Mouse (Mus musculus): ENCODE measurements at regions not wholly inside any gene's neighbourhood (a gene's known extent, or its start where the extent isn't known, plus 50 kb on each side); places are given as distances from the start of the nearest gene placed in this dataset.

DNA sequence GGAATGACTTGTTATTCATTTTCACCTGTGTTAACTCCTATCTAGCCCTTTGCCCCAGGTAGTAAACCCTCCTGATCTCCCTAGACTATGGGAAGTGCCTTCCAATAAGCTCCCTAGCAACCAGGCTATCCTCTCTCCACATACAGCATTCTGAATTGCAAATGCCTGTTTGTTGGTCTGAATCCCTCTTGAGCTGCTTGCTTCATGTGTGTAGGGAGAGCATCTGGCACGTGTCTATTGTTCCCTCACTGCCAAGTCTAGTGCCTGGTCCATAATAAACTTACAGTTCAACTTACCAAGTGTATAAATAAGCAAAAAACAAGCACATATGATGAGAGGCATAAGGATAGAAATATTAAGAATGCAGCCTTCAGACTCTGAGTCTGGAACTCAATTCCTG, 314.5 kb downstream of the Cenpc1 start:
- Histone ChIP-seq H3K4me1 (ENCODE audit: control insufficient read depth, insufficient read depth, low read length) (no peaks in the 10 kb centered on the region), H3K27ac (ENCODE audit: insufficient read depth, low read depth, low read length) (no peak overlapping the region), H3K4me3 (ENCODE audit: insufficient read depth, low read length) (no peak overlapping the region)
- TF ChIP-seq POLR2A (IDR thresholded peaks at IDR 0.05; ENCODE audit: borderline replicate concordance, low read depth, low read length) = no peak
- no peak for TF ChIP-seq CTCF (IDR thresholded peaks at IDR 0.05; ENCODE audit: low read depth, low read length)

DNA sequence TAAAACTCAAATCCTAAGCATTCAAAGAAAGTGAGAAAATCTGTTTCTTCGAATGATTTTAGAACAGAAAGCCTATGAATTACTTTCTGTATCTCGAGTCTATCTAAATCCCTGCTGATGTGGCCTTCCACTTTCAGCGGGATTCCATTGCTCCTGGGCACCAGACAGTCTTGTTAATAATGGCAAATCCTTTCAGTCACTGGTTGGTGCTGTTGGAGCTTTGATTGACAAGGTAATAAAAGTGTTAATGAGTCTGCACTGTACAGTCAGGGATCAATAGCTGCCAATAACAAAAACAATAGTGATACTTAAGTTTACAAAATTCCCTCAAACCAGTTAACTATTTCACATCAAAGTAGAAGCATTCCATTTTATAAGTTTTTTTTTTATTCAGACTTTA, 335.8 kb downstream of the Cenpc1 start:
- H3K4me1 ChIP-seq (ENCODE audit: control insufficient read depth, insufficient read depth, low read length) = no peaks in the 10 kb centered on the region
- H3K27ac ChIP-seq (ENCODE audit: insufficient read depth, low read depth, low read length) = no peak overlapping the region
- TF ChIP-seq POLR2A (IDR thresholded peaks at IDR 0.05; ENCODE audit: borderline replicate concordance, low read depth, low read length) = no peak
- TF ChIP-seq CTCF (IDR thresholded peaks at IDR 0.05; ENCODE audit: low read depth, low read length) = no peak
- no peak overlapping the region for H3K4me3 ChIP-seq (ENCODE audit: insufficient read depth, low read length)

DNA sequence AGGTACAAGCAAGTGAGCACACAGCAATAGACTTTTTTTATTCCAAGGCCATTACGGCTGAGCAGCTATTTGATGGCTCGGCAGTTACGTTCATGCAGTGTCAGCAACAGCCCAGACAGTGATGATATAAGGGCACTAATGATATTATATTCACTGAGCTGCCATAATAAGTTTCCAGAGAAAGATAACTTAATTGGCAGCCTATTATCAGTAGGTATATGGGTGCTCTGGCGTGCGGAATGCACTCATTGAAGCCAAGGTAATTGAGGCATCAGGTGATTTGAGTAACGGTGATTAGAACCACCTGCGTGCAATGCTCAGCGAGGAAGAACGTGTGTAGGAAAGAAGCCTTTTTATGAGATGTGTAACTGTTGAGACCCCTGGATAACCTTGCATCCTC, 358.0 kb downstream of the Cenpc1 start:
- H3K27ac ChIP-seq (ENCODE audit: insufficient read depth, low read depth, low read length) = no peak overlapping the region
- H3K4me3 ChIP-seq (ENCODE audit: insufficient read depth, low read length) = no peak overlapping the region
- no peaks in the 10 kb centered on the region for H3K4me1 ChIP-seq (ENCODE audit: control insufficient read depth, insufficient read depth, low read length)
- TF ChIP-seq CTCF (IDR thresholded peaks at IDR 0.05; ENCODE audit: low read depth, low read length) (no peak), POLR2A (IDR thresholded peaks at IDR 0.05; ENCODE audit: borderline replicate concordance, low read depth, low read length) (no peak)

DNA sequence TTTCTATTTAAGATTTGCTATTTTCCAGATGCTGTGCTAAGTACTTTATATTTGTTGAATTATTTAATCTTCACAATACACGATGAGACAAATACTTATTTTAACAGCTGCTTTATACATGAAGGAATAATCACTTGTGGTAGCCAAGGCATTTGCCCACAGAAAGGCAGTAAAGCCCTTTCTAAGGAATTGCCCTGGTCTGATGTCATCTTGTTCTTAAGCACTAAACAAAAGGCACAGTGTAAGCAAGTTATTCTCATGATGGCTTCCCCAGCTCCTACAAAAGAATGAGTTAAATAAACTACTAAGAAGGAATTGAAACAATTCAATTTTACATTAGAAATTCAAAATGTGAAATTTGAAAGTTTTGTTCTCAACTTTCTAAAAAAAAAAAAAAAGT, 358.8 kb downstream of the Cenpc1 start:
- TF ChIP-seq CTCF (IDR thresholded peaks at IDR 0.05; ENCODE audit: low read depth, low read length) (no peak), POLR2A (IDR thresholded peaks at IDR 0.05; ENCODE audit: borderline replicate concordance, low read depth, low read length) (no peak)
- Histone ChIP-seq H3K4me1 (ENCODE audit: control insufficient read depth, insufficient read depth, low read length) (no peaks in the 10 kb centered on the region), H3K4me3 (ENCODE audit: insufficient read depth, low read length) (no peak overlapping the region)

DNA sequence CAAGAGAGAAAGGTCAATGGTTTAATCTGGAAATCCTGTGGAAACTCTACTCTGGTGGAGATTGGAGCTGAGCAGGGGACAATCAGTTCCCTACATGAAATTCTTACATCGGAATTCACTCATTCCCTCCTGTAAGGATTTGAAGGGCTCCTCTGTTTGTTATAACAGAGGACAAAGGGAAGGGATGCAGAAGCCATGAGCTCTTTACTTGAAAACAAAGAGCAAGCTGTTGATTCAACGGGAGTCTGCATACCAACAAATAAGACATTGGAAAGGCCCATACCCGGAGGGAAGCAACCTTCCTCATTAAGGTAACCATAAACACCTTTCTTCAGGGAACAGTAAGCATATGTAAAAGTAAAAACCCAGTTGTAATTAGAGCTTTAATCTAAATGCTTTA, 359.3 kb downstream of the Cenpc1 start:
- TF ChIP-seq POLR2A (IDR thresholded peaks at IDR 0.05; ENCODE audit: borderline replicate concordance, low read depth, low read length) = no peak
- TF ChIP-seq CTCF (IDR thresholded peaks at IDR 0.05; ENCODE audit: low read depth, low read length) = no peak
- Histone ChIP-seq H3K4me3 (ENCODE audit: insufficient read depth, low read length) (no peak overlapping the region), H3K27ac (ENCODE audit: insufficient read depth, low read depth, low read length) (no peak overlapping the region), H3K4me1 (ENCODE audit: control insufficient read depth, insufficient read depth, low read length) (no peaks in the 10 kb centered on the region)

More for the DNA sequence above, 358.8 kb downstream of the Cenpc1 start:
- no peak overlapping the region for H3K27ac ChIP-seq (ENCODE audit: insufficient read depth, low read depth, low read length)

DNA sequence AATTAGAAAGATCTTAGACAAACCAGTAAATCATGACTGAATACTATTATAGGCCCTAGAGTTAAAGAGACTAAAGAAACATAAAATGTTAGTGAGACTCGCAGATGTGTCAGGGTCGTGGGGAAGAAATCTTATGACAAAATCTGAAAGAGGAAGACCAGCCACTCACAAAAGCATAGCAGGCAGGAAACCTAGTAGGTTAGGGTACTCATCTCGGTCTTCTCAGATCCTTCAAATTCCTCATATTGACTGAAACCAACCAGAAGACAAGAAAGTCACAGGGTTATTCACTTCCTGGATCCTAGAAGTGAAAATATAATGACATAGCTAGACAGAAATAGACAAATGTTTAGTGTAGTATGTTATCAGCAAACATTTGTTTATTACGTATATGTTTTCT, 387.5 kb downstream of the Cenpc1 start:
- TF ChIP-seq CTCF (IDR thresholded peaks at IDR 0.05; ENCODE audit: low read depth, low read length) (no peak), POLR2A (IDR thresholded peaks at IDR 0.05; ENCODE audit: borderline replicate concordance, low read depth, low read length) (no peak)
- Histone ChIP-seq H3K4me3 (ENCODE audit: insufficient read depth, low read length) (no peak overlapping the region), H3K4me1 (ENCODE audit: control insufficient read depth, insufficient read depth, low read length) (no peaks in the 10 kb centered on the region), H3K27ac (ENCODE audit: insufficient read depth, low read depth, low read length) (no peak overlapping the region)

DNA sequence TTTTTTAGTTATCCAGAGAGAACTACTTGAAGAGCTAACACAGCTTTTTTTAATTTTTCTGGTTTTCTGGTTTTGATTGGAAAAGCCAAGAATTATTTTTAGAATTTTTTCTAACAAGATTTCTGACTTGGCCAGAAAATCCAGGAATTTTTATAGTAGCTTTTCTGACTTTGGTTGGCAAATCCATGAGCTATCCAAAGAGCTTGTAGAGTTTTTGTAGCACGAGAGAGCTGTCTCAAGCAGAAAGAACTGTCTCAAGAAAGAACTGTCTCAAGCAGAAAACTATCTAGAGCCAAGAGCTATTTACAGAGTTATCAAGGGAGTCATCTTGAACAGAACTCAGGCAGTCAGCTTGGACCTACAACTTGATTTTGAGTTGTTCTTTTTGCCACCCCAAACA, 394.3 kb downstream of the Cenpc1 start:
- Histone ChIP-seq H3K4me1 (ENCODE audit: control insufficient read depth, insufficient read depth, low read length) (no peaks in the 10 kb centered on the region), H3K4me3 (ENCODE audit: insufficient read depth, low read length) (no peak overlapping the region), H3K27ac (ENCODE audit: insufficient read depth, low read depth, low read length) (no peak overlapping the region)
- TF ChIP-seq CTCF (IDR thresholded peaks at IDR 0.05; ENCODE audit: low read depth, low read length) (no peak), POLR2A (IDR thresholded peaks at IDR 0.05; ENCODE audit: borderline replicate concordance, low read depth, low read length) (no peak)

DNA sequence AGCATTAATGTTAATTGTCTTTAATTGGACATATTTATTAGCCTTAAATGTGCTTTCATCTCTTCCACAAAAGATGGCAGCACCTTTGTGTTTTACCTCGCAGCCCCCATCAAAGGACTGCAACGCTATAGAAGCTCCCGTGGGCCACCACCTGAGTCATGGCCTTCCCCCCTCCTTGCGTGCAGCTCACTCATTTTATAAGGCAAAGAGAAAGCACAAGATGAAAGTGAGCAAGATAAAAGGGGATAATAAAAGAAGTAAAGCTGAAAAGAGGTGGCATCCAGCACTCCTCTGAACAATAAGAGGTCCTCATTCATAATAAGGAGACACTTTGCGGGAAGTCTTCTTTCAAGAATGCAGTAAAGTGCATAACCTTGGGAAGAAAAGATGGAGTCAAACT, 403.9 kb downstream of the Cenpc1 start:
- Histone ChIP-seq H3K4me3 (ENCODE audit: insufficient read depth, low read length) (no peak overlapping the region), H3K27ac (ENCODE audit: insufficient read depth, low read depth, low read length) (no peak overlapping the region), H3K4me1 (ENCODE audit: control insufficient read depth, insufficient read depth, low read length) (no peaks in the 10 kb centered on the region)
- no peak for TF ChIP-seq CTCF (IDR thresholded peaks at IDR 0.05; ENCODE audit: low read depth, low read length)
- TF ChIP-seq POLR2A (IDR thresholded peaks at IDR 0.05; ENCODE audit: borderline replicate concordance, low read depth, low read length) = no peak

DNA sequence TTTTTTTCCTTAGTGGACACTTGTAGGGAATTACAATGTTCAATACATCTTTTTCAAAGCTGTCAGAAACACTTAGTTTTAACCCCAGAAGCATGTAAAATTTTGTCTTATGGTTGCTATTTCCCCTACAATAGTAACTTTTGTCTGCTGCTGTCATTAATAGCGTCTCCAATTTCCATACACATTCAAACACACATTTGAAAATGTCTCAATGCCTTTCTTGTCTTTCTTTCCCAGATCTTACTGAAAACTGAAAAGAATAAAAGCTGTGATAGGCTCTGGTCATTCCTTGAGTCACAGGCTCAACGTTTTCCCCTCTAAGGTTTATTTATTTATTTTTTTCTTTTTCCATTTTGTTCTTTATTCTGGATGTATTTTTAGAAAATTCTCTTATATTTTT, 444.3 kb downstream of the Cenpc1 start:
- Histone ChIP-seq H3K4me3 (ENCODE audit: insufficient read depth, low read length) (no peak overlapping the region), H3K27ac (ENCODE audit: insufficient read depth, low read depth, low read length) (no peak overlapping the region), H3K4me1 (ENCODE audit: control insufficient read depth, insufficient read depth, low read length) (no peaks in the 10 kb centered on the region)
- TF ChIP-seq CTCF (IDR thresholded peaks at IDR 0.05; ENCODE audit: low read depth, low read length) (no peak), POLR2A (IDR thresholded peaks at IDR 0.05; ENCODE audit: borderline replicate concordance, low read depth, low read length) (no peak)

DNA sequence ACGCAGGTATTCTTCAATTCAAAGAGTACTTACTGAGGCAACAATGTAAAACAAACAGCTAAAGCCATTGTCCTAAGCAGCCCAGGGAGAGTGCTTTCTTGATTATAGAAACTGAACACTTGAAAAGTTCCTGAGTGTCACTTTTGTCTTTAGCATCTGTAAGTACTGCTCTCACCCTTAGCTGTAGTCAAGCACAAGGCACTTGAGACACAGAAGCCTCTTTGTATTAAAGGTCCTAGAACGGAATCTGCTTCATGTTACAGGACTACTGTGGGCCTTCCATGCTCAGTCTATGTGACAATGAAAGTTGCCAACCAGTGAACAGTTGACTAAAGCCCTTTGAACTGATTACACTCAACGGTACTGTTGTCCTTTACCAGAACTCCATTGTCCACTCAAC, 450.6 kb downstream of the Cenpc1 start:
- H3K4me1 ChIP-seq (ENCODE audit: control insufficient read depth, insufficient read depth, low read length) = no peaks in the 10 kb centered on the region
- H3K27ac ChIP-seq (ENCODE audit: insufficient read depth, low read depth, low read length) = no peak overlapping the region
- TF ChIP-seq POLR2A (IDR thresholded peaks at IDR 0.05; ENCODE audit: borderline replicate concordance, low read depth, low read length) (no peak), CTCF (IDR thresholded peaks at IDR 0.05; ENCODE audit: low read depth, low read length) (no peak)
- no peak overlapping the region for H3K4me3 ChIP-seq (ENCODE audit: insufficient read depth, low read length)

DNA sequence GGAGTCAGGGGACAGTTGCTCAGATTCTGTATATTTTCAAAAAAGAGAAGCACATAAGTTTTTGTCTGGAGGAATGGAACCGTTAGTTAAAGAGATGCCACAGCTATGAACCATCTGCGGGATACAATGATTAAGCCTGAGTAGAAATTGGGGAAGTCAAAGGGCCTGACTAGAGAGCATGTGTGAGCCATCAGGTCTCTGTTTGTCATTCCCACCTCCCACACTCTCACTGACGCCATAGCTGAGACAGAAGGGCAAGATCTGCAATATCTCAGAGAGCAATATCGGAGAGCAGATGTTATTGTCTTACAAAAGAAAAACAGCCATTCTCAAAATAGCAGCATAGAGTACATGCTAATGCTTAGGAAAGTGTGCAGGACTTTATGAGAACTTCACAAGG, 452.8 kb downstream of the Cenpc1 start:
- no peak overlapping the region for H3K4me3 ChIP-seq (ENCODE audit: insufficient read depth, low read length)
- no peak overlapping the region for H3K27ac ChIP-seq (ENCODE audit: insufficient read depth, low read depth, low read length)
- TF ChIP-seq CTCF (IDR thresholded peaks at IDR 0.05; ENCODE audit: low read depth, low read length) = no peak
- no peak for TF ChIP-seq POLR2A (IDR thresholded peaks at IDR 0.05; ENCODE audit: borderline replicate concordance, low read depth, low read length)
- H3K4me1 ChIP-seq (ENCODE audit: control insufficient read depth, insufficient read depth, low read length) = no peaks in the 10 kb centered on the region
